Mouse (Mus musculus) ES-E14 (cell line): ENCODE results near the gene R3hdm4. TPM values are rescaled to one million over a fixed set of nuclear protein-coding genes. Genes with fewer than 3 reads are reported as not detected.

Source experiments
- DNase-seq: peaks from one replicate; pipeline ENCODE4 v3.0.0-alpha.2; 2013; ENCODE audit warnings: low read depth, low spot score
- H3K27ac ChIP-seq: 2 replicates; pipeline ENCODE4 v1.5.1; 2012; ENCODE audit warnings: low read depth, mild to moderate bottlenecking, low read length, moderate library complexity, mixed read lengths; ENCODE audit not compliant: poor library complexity, insufficient read depth, severe bottlenecking
- H3K36me3 ChIP-seq: 2 replicates; pipeline ENCODE4 v1.6.1; 2012; ENCODE audit warnings: mild to moderate bottlenecking, low read length, moderate library complexity, mixed read lengths; ENCODE audit not compliant: control insufficient read depth, poor library complexity, insufficient read depth, severe bottlenecking
- H3K4me1 ChIP-seq, 2 experiments: fragments of 150-350 bp in 1 of 2; sonication (generic) in 1 of 2; 2 replicates each; pipeline ENCODE4 v1.6.1; 2012; ENCODE audit warnings: low read length in 2 of 2, mild to moderate bottlenecking in 1 of 2, mixed read lengths in 1 of 2; ENCODE audit not compliant: control insufficient read depth in 2 of 2, insufficient read depth in 2 of 2, poor library complexity in 1 of 2
- H3K4me3 ChIP-seq, 2 experiments: fragments of 150-350 bp in 1 of 2; sonication (generic) in 1 of 2; 2 replicates each; pipeline ENCODE4 v1.5.1; 2012; ENCODE audit warnings: low read length in 2 of 2, low read depth in 1 of 2, mild to moderate bottlenecking in 1 of 2, mixed read lengths in 1 of 2; ENCODE audit not compliant: insufficient read depth in 1 of 2, poor library complexity in 1 of 2, severe bottlenecking in 1 of 2
- H3K9ac ChIP-seq: 2 replicates; pipeline ENCODE4 v1.6.1; 2012; ENCODE audit warnings: low read depth, mild to moderate bottlenecking, low read length, mixed read lengths; ENCODE audit not compliant: poor library complexity, insufficient read depth, severe bottlenecking
- H3K9me3 ChIP-seq: fragments of 150-350 bp; sonication (generic); 2 replicates; pipeline ENCODE4 v1.6.1; 2012; ENCODE audit warnings: low read depth, mild to moderate bottlenecking, low read length; ENCODE audit not compliant: control insufficient read depth, insufficient read depth
- CHD2 ChIP-seq: IDR thresholded peaks from 2 replicates; pipeline ENCODE4 v1.6.1; 2014; ENCODE audit warnings: mild to moderate bottlenecking, low read depth, low read length, inconsistent platforms
- HCFC1 ChIP-seq: IDR thresholded peaks from 2 replicates; pipeline ENCODE4 v1.6.1; 2012; ENCODE audit warnings: low read length, inconsistent platforms, borderline replicate concordance; ENCODE audit not compliant: insufficient read depth
- MAFK ChIP-seq: IDR thresholded peaks from 2 replicates; pipeline ENCODE4 v1.6.1; 2014; ENCODE audit warnings: mild to moderate bottlenecking, low read depth, low read length, inconsistent platforms; ENCODE audit not compliant: insufficient read depth
- ZC3H11A ChIP-seq: IDR thresholded peaks from 2 replicates; pipeline ENCODE4 v1.6.1; 2012; ENCODE audit warnings: low read depth, mild to moderate bottlenecking, inconsistent platforms, low read length, borderline replicate concordance
- ZNF384 ChIP-seq: IDR thresholded peaks from 2 replicates; pipeline ENCODE4 v1.6.1; 2012; ENCODE audit warnings: low read depth, low read length, inconsistent platforms
- in situ Hi-C, 2 experiments: fragments of 600-800 bp; cut with MboI; formaldehyde crosslinking; loops; one replicate each; pipeline ENCODE4 v1.15.1; 2025; ENCODE audit warnings: low sequenced_read_pairs in 2 of 2, inconsistent platforms in 1 of 2; ENCODE audit not compliant: unreplicated experiment in 2 of 2
- total RNA-seq: library from RNA; depleted of rRNA; stranded (reverse); fragments of 300-350 nt; gene quantifications from 2 replicates; pipeline ENCODE4 v1.2.3, GENCODE M21; 2012; rRNA removed

The R3hdm4 gene
- total RNA-seq, result 24.0 and 28.2 TPM in 2 replicates

DNA sequence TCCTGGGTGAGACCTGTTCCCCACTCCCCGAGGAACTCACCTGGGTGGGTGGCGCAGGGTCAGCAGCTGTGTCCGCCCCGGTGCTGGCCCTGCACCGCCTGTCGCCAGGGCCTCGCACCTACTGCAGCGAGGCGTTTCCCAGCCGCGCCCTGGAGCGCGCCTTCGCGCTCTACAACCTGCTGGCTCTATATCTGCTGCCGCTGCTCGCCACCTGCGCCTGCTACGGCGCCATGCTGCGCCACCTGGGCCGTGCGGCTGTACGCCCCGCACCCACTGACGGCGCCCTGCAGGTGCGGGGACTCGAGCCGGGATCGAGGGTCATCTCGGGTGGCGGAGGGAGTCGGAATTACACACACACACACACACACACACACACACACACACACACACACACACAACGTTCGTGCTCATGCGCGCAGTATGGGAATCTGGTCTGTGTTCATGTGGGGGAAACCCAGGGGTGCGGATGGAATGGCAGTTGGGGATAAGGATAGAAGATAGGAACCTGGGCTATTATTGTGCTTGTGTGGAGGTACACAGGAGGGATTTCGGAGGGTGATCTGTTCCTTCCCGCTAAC is at the start of gene R3hdm4:
Gene R3hdm4, minus strand, starts transcription at position 251 of the 578 bp plus-strand sequence.
- H3K27ac ChIP-seq, result no peak within 1 kb of the TSS
- no peak for TF ChIP-seq CHD2
- no peak for TF ChIP-seq ZNF384
- TF ChIP-seq MAFK, result no peak
- no peak for TF ChIP-seq HCFC1
- no peak for TF ChIP-seq ZC3H11A
- no peaks in the 10 kb centered on the region for H3K36me3 ChIP-seq
- H3K9ac ChIP-seq, result peak within 1 kb of the TSS; percentile 45
- H3K4me1 ChIP-seq, result peaks cover 3 to 20% of the 10 kb centered on the region in 2 experiments; a peak in 2 of 4 replicates
- in situ Hi-C loops, result no loop called here
- DNase-seq, result no peak
- peak within 1 kb of the TSS; percentile 25 to 56 for H3K4me3 ChIP-seq
- no peaks in the 10 kb centered on the region for H3K9me3 ChIP-seq

DNA sequence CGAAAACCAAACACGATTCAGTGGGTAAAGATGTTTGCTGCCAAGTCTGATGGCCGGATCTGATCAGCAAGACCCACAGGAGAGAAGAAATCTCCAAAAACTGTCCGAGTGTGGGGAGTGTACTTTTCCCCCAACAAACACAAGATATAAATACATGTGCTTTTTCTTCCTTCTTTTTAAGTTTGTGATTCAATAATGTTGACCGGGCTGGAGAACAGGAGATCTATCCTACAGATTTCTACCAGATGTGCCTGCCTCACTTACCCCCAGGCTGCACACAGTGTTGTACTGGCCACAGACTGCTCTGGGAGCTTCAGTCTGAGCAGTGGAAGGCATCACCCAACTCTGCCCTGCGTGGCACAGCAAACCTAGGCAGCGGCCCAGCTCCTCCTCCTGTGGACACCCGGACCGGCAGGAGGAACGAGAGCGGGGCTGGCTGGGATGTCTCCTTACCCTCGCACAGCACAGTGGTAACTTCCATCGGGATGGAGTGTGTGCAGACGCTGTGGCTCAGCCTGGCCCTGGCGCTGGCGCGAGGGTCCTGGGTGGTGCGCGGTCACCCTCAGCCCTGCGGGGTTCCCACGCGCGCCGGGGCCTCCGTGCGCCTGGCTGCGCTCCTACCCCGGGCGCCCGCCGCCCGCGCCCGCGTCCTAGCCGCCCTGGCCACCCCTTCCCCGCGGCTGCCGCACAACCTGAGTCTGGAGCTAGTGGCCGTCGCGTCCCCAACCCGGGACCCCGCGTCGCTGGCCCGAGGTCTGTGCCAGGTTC is 49.6 kb upstream of the R3hdm4 start, which contains the start of gene Grin3b:
Gene Grin3b, plus strand, starts transcription at position 301 of the 768 bp plus-strand sequence.
- TF ChIP-seq ZC3H11A (no peak), ZNF384 (no peak), CHD2 (no peak), HCFC1 (no peak), MAFK (no peak)

DNA sequence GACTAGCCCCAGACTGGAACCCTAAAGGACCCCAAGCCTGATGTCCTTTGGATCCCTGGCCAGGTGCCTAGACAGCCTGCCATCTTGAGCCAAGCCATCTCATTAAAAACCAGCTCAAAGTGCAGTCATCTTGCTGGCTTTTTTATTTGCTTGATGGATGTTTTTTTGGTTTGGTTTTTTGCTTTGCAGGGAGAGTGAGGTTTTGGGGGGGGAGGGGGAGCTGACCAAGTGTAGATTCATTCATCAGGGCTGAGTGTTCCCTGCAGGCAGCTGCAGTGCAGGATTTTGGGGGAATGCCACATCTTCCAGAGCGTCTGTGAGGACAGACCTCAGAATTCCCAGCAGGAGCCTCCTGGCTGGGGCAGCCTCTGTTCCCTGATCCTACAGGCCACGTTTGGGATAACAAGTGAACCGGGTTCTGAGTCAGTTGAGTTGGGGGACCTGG is 48.1 kb upstream of the R3hdm4 start:
- Histone ChIP-seq H3K36me3 (peaks cover 46% of the 10 kb centered on the region), H3K27ac (no peak overlapping the region)

More for the DNA sequence above, 49.6 kb upstream of the R3hdm4 start, which contains the start of gene Grin3b:
- Histone ChIP-seq H3K9ac (peak within 1 kb of the TSS; percentile 71), H3K4me3 (peak within 1 kb of the TSS; percentile 65 to 72), H3K9me3 (no peaks in the 10 kb centered on the region), H3K27ac (no peak within 1 kb of the TSS), H3K36me3 (peaks cover 32% of the 10 kb centered on the region), H3K4me1 (peaks cover 0 to 8% of the 10 kb centered on the region in 2 experiments; a peak in 1 of 4 replicates)
- in situ Hi-C loops, result no loop called here
- DNase-seq, result no peak

DNA sequence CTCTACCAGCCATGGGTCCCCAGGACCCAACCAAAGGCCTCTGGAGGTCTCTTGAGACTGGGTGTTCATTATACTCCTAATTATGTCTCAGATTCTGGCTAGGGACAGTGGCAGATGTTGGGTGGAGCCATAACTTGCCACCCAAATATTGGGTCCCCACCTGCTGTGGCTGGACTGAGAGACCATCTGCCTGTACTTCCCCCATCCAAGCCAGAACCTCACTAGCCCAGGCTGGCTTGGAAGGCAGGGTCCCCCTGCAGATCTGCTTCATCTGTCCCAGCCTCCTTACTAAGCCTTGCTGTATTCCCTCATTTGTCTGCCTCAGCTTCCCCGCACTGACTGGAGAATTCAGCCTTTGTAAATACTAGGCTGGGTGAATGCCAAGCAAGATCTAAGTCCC is 47.2 kb upstream of the R3hdm4 start:
- Histone ChIP-seq H3K9ac (no peak overlapping the region), H3K27ac (no peak overlapping the region), H3K4me1 (peaks cover 0 to 1% of the 10 kb centered on the region in 2 experiments; a peak in 1 of 4 replicates), H3K36me3 (peaks cover 53% of the 10 kb centered on the region), H3K9me3 (no peaks in the 10 kb centered on the region), H3K4me3 (no peak overlapping the region)
- in situ Hi-C loops, result no loop called here
- TF ChIP-seq ZNF384, result no peak
- no peak for TF ChIP-seq HCFC1
- TF ChIP-seq CHD2, result no peak
- no peak for DNase-seq

More for the DNA sequence above, 48.1 kb upstream of the R3hdm4 start:
- Histone ChIP-seq H3K4me3 (no peak overlapping the region), H3K9ac (no peak overlapping the region), H3K4me1 (peaks cover 0 to 1% of the 10 kb centered on the region in 2 experiments; a peak in 1 of 4 replicates), H3K9me3 (no peaks in the 10 kb centered on the region)
- in situ Hi-C loops, result no loop called here
- TF ChIP-seq CHD2 (no peak), ZC3H11A (no peak), MAFK (no peak), HCFC1 (no peak), ZNF384 (no peak)
- no peak for DNase-seq
